ENCODE assay signal across 8 mouse cellular contexts in genomic region chr2:91183711-91184405, GRCm38 (mm10). TPM values are rescaled to one million over a fixed set of nuclear protein-coding genes. Genes with fewer than 3 reads are reported as not detected.
A peak's percentile ranks its signal among the peaks of the same experiment; 100 is the strongest.
DNase-seq lines count a peak whose midpoint lies in the region; ATAC-seq lines count a peak whose summit lies in the region.

Gene Madd (minus strand): TSS chr2:91183837.

- H3K4me2 ChIP-seq in forebrain, embryonic 15.5 days (replicated peaks): peak within 1 kb of the TSS; percentile 77
- H3K4me2 ChIP-seq in intestine, embryonic 14.5 days (ENCODE audit: low read length): peak within 1 kb of the TSS; percentile 57
- H3K4me2 ChIP-seq in midbrain, embryonic 11.5 days: peak within 1 kb of the TSS; percentile 75

- WGBS in forebrain, embryonic 15.5 days: 70% methylated on average over 15 of the region's 15 CpGs
- 56% methylated on average over 15 of the region's 15 CpGs for WGBS in intestine, embryonic 14.5 days
- 67% methylated on average over 15 of the region's 15 CpGs for WGBS in limb, embryonic 10.5 days
- 64% methylated on average over 15 of the region's 15 CpGs for WGBS in midbrain, embryonic 11.5 days

- DNase-seq in adrenal gland, adult 2 months: peak; percentile 26
- no peak for DNase-seq in intestine, embryonic 14.5 days (ENCODE audit: low spot score)
- DNase-seq in limb, embryonic 10.5 days (ENCODE audit: low spot score): no peak
- no peak for DNase-seq in midbrain, embryonic 11.5 days (ENCODE audit: low spot score, missing footprints)
- DNase-seq in thymus, adult 18-20 months: peak; percentile 62 to 75
- no peak for DNase-seq in Muller cell, postnatal 12 days (ENCODE audit: inconsistent ontology term)

- no peaks in the 10 kb centered on the region for H3K9me3 ChIP-seq in forebrain, embryonic 15.5 days
- H3K9me3 ChIP-seq in intestine, embryonic 14.5 days (ENCODE audit: control insufficient read depth, low read length): no peaks in the 10 kb centered on the region
- no peaks in the 10 kb centered on the region for H3K9me3 ChIP-seq in limb, embryonic 10.5 days (replicated peaks)
- H3K9me3 ChIP-seq in midbrain, embryonic 11.5 days (ENCODE audit: control insufficient read depth, low read length): no peaks in the 10 kb centered on the region

- ATAC-seq in CD4-positive, CD25-positive, alpha-beta regulatory T cell, adult 4 months: peak; percentile 60
- ATAC-seq in forebrain, embryonic 15.5 days (replicated peaks): peak; percentile 2; the same call in 1 of the 2 replicates
- ATAC-seq in intestine, embryonic 14.5 days (replicated peaks; ENCODE audit: low FRiP score, low TSS enrichment, low read depth): no peak
- peak; percentile 0; the same call in 1 of the 2 replicates for ATAC-seq in midbrain, embryonic 11.5 days (ENCODE audit: low FRiP score)

- peak within 1 kb of the TSS; percentile 97 for H3K27ac ChIP-seq in forebrain, embryonic 15.5 days (replicated peaks)
- peak within 1 kb of the TSS; percentile 48 for H3K27ac ChIP-seq in intestine, embryonic 14.5 days (ENCODE audit: low read depth)
- H3K27ac ChIP-seq in limb, embryonic 10.5 days: peak within 1 kb of the TSS; percentile 86
- H3K27ac ChIP-seq in midbrain, embryonic 11.5 days (ENCODE audit: low read depth, low read length): peak within 1 kb of the TSS; percentile 71

- no peaks in the 10 kb centered on the region for H3K36me3 ChIP-seq in forebrain, embryonic 15.5 days
- H3K36me3 ChIP-seq in intestine, embryonic 14.5 days (ENCODE audit: control insufficient read depth, insufficient read depth, low read length): no peaks in the 10 kb centered on the region
- no peaks in the 10 kb centered on the region for H3K36me3 ChIP-seq in limb, embryonic 10.5 days
- no peaks in the 10 kb centered on the region for H3K36me3 ChIP-seq in midbrain, embryonic 11.5 days (ENCODE audit: control insufficient read depth, insufficient read depth, low read length)

- peak within 1 kb of the TSS; percentile 90 for H3K9ac ChIP-seq in forebrain, embryonic 15.5 days (replicated peaks)
- peak within 1 kb of the TSS; percentile 38 for H3K9ac ChIP-seq in intestine, embryonic 14.5 days (ENCODE audit: low read length)
- peak within 1 kb of the TSS; percentile 79 for H3K9ac ChIP-seq in midbrain, embryonic 11.5 days (ENCODE audit: low read length)

- peak within 1 kb of the TSS; percentile 96 for H3K4me3 ChIP-seq in forebrain, embryonic 15.5 days
- peak within 1 kb of the TSS; percentile 96 for H3K4me3 ChIP-seq in intestine, embryonic 14.5 days (ENCODE audit: low read depth, low read length)
- peak within 1 kb of the TSS; percentile 82 for H3K4me3 ChIP-seq in limb, embryonic 10.5 days
- peak within 1 kb of the TSS; percentile 91 for H3K4me3 ChIP-seq in midbrain, embryonic 11.5 days (ENCODE audit: low read depth, low read length)

- no peaks in the 10 kb centered on the region for H3K27me3 ChIP-seq in forebrain, embryonic 15.5 days
- no peaks in the 10 kb centered on the region for H3K27me3 ChIP-seq in intestine, embryonic 14.5 days (replicated peaks; ENCODE audit: control insufficient read depth, insufficient read depth, low read length)
- peaks cover 15% of the 10 kb centered on the region for H3K27me3 ChIP-seq in limb, embryonic 10.5 days (ENCODE audit: low read depth, poor library complexity, severe bottlenecking)
- no peaks in the 10 kb centered on the region for H3K27me3 ChIP-seq in midbrain, embryonic 11.5 days (ENCODE audit: control insufficient read depth, insufficient read depth, low read length)

- H3K4me1 ChIP-seq in forebrain, embryonic 15.5 days: peaks cover 28% of the 10 kb centered on the region
- H3K4me1 ChIP-seq in intestine, embryonic 14.5 days (replicated peaks; ENCODE audit: control insufficient read depth, insufficient read depth, low read length): peaks cover 7% of the 10 kb centered on the region
- H3K4me1 ChIP-seq in limb, embryonic 10.5 days: peaks cover 21% of the 10 kb centered on the region
- peaks cover 17% of the 10 kb centered on the region for H3K4me1 ChIP-seq in midbrain, embryonic 11.5 days (ENCODE audit: control insufficient read depth, insufficient read depth, low read length)

RNA-seq across cellular contexts. Expression of gene Madd, which starts in this region (rescaled TPM):
- polyA plus RNA-seq in CD4-positive, CD25-positive, alpha-beta regulatory T cell, adult 4 months (2017; shearing (Covaris generic)): 10 to 100 TPM; 58.7 to 84.7 TPM
- total RNA-seq in adrenal gland, adult 2 months (2021): 10 to 100 TPM; 18.5 to 20.0 TPM
- polyA plus RNA-seq in adrenal gland, adult 2 months (2012; rRNA removed): 8.9 and 9.0 TPM in 2 replicates
- polyA plus RNA-seq in forebrain, embryonic 15.5 days (2015; fragmentation: Nextera tagmentation; extraction: Ambion mirVana): 48.5 and 49.8 TPM in 2 replicates
- 8.7 and 9.6 TPM in 2 replicates for polyA plus RNA-seq in intestine, embryonic 14.5 days (2014; fragmentation: Nextera tagmentation; extraction: Ambion mirVana)
- 8.4 and 10.9 TPM in 2 replicates for polyA plus RNA-seq in limb, embryonic 10.5 days (2016; fragmentation: Nextera tagmentation; extraction: Ambion mirVana)
- 16.9 and 17.3 TPM in 2 replicates for polyA plus RNA-seq in midbrain, embryonic 11.5 days (2014; fragmentation: Nextera tagmentation; extraction: Ambion mirVana)

Comparison
In these comparisons a context has a peak if more than half of its experiments do, and no peak if none do; other contexts are left out.
1. DNase-seq: peak in adrenal gland, adult 2 months (single experiment) and thymus, adult 18-20 months (2 of 2); none in intestine, embryonic 14.5 days (single experiment), limb, embryonic 10.5 days (single experiment), midbrain, embryonic 11.5 days (single experiment) and Muller cell, postnatal 12 days (single experiment).
2. H3K9ac ChIP-seq: peak in every context shown above with its lines; median percentile 90 in forebrain, embryonic 15.5 days; 79 in midbrain, embryonic 11.5 days; 38 in intestine, embryonic 14.5 days.
3. Peak in every context shown above with its lines, with median percentiles within 50 percentile points of each other: H3K27ac ChIP-seq, H3K4me2 ChIP-seq and H3K4me3 ChIP-seq.